Mouse (Mus musculus) liver, embryonic 15.5 days (tissue): ENCODE measurements around the gene Prss44. TPM values are rescaled to one million over a fixed set of nuclear protein-coding genes. Genes with fewer than 3 reads are reported as not detected.
A peak's percentile ranks its signal among the peaks of the same experiment; 100 is the strongest.

ENCODE experiments used
- ATAC-seq: fragments of 200-750 bp; cut with Nextera tagmentation; 2 replicates; pipeline ENCODE4 v1.8.0; 2017; ENCODE audit warnings: moderate number of reproducible peaks, mild to moderate bottlenecking, moderate library complexity; ENCODE audit not compliant: insufficient read depth
- H3K27ac ChIP-seq: fragments of 300-500 bp; sonication (generic); replicated peaks from 2 replicates; pipeline ENCODE4 v1.5.1; 2015; ENCODE audit warnings: mild to moderate bottlenecking, inconsistent platforms
- H3K27me3 ChIP-seq: fragments of 300-500 bp; sonication (generic); 2 replicates; pipeline ENCODE4 v1.6.1; 2015; ENCODE audit warnings: mild to moderate bottlenecking, inconsistent platforms
- H3K36me3 ChIP-seq: fragments of 300-500 bp; sonication (generic); replicated peaks from 2 replicates; pipeline ENCODE4 v1.6.1; 2015; ENCODE audit warnings: moderate library complexity, mild to moderate bottlenecking, inconsistent platforms
- H3K4me1 ChIP-seq: fragments of 300-500 bp; sonication (generic); replicated peaks from 2 replicates; pipeline ENCODE4 v1.6.1; 2015; ENCODE audit warnings: inconsistent platforms
- H3K4me2 ChIP-seq: fragments of 300-500 bp; sonication (generic); 2 replicates; pipeline ENCODE4 v1.6.1; 2015; ENCODE audit warnings: moderate library complexity, mild to moderate bottlenecking, inconsistent platforms
- H3K4me3 ChIP-seq: fragments of 300-500 bp; sonication (generic); replicated peaks from 2 replicates; pipeline ENCODE4 v1.5.1; 2015; ENCODE audit warnings: mild to moderate bottlenecking, inconsistent platforms
- H3K9ac ChIP-seq: fragments of 300-500 bp; sonication (generic); 2 replicates; pipeline ENCODE4 v1.6.1; 2015; ENCODE audit warnings: moderate library complexity, mild to moderate bottlenecking, inconsistent platforms
- H3K9me3 ChIP-seq: fragments of 300-500 bp; sonication (generic); replicated peaks from 2 replicates; pipeline ENCODE4 v1.6.1; 2016; ENCODE audit warnings: inconsistent platforms
- WGBS: fragments of 180-500 bp; shearing (Covaris S2); methylation state at CpG from one replicate; pipeline ENCODE4 v1.1.7; 2015; ENCODE audit warnings: mixed read lengths; ENCODE audit not compliant: insufficient replicate concordance; 5-methylcytosine and 5-hydroxymethylcytosine counted together
- polyA plus RNA-seq: library from polyadenylated mRNA; unstranded; fragments of >200 nt; fragmentation: Nextera tagmentation; extraction: Ambion mirVana; gene quantifications from 2 replicates; pipeline ENCODE4 v1.2.1, GENCODE M21; 2015

Prss44 gene
- polyA plus RNA-seq: not detected in 2 replicates

DNA sequence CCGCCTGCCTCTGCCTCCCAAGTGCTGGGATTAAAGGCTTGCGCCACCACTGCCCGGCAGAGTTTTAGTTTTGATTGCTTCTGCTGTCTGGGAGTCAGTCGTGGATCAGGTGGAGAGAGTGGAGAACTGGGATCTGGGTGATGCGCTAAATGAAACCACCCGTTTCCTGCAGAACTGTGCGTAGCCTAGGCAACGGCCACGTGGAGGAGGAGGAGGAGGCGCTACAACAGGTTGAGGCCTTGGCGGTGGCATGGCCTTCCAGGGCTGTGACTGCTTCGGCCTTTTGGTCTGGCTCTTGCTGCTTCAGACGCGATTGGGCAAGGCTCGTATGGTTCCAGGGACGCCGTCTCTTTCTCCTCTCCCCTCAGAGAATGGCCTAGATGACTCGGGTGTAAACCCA is at the start of gene Prss44:
TSS of gene Prss44 (plus strand) at position 206 of the 400 bp plus-strand sequence.
- no peak within 1 kb of the TSS for H3K27ac ChIP-seq

DNA sequence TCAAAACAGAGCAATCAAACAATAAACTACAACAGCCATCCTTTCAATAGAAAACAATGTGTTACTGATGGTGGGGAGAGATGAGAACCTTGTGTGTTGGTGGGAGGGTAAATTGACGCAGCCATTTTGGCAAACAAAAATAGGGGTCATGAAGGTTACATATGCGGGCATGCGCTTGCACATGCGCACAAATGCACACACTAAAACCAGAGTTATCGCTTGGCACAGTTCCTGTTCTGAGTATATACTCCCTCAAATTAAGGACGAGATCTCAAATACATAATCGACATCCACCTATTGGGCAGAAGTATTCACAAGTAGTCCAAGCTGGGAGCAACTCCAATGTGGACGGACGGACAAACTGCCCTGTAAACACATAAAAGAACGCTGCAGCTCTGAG is 41.5 kb upstream of the Prss44 start:
- no peak overlapping the region for H3K27ac ChIP-seq
- ATAC-seq: no peak
- no peaks in the 10 kb centered on the region for H3K9me3 ChIP-seq
- H3K36me3 ChIP-seq: no peaks in the 10 kb centered on the region
- no peaks in the 10 kb centered on the region for H3K4me1 ChIP-seq
- H3K9ac ChIP-seq: no peak overlapping the region
- no peak overlapping the region for H3K4me3 ChIP-seq
- H3K4me2 ChIP-seq: no peak overlapping the region
- WGBS: 72% methylated on average over 10 of the region's 10 CpGs
- H3K27me3 ChIP-seq: no peaks in the 10 kb centered on the region; the same call in 1 of the 2 replicates

More for the DNA sequence above, at the start of gene Prss44:
- Histone ChIP-seq H3K9me3 (no peaks in the 10 kb centered on the region), H3K9ac (no peak within 1 kb of the TSS), H3K4me3 (no peak within 1 kb of the TSS), H3K27me3 (no peaks in the 10 kb centered on the region), H3K36me3 (no peaks in the 10 kb centered on the region), H3K4me2 (no peak within 1 kb of the TSS), H3K4me1 (no peaks in the 10 kb centered on the region)
- WGBS: 50% methylated on average over 18 of the region's 18 CpGs
- ATAC-seq: no peak

DNA sequence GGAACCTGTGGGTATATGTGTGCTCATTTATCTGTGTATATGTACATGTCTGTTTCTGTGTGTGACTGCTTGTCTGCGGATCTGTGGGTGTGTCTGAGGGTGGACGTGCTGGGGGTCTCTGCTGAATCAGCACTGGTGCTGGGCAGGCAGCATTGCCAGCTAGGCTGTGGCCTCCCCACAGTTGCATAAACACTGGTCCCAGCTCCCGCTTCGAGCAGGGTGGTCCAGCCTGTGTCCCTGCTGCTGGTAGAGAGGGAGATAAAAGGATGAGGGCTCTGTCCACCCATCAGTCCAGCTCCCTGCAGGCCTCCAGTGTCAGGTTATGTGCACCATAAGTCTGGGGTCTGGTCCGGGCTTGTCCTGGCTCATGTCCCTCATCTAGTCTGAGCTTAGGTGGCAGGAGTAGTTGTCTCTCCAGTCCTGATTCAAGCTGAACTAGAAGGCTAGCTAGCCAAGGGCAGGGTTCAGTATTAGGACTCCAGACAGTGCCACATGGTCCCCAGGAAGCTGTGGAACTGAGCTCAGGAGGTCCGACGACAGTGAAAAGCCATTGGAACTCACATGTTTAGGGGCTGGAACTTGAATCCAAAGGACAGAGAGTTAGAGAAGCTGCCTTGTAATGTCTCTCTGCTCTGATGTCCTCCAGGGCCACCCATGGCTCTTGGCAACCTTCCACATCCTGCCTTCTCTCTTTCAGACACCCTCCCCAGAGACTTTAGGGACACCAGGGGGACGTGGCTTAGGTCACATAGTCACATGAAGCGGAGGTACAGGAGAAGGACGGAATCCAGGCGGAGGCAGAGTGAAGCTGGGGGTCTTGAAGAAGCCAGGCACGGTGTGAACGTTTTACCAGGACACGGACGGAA is 39.2 kb upstream of the Prss44 start:
- no peaks in the 10 kb centered on the region for H3K4me1 ChIP-seq
- no peak for ATAC-seq
- no peak overlapping the region for H3K9ac ChIP-seq
- no peaks in the 10 kb centered on the region for H3K27me3 ChIP-seq
- H3K4me3 ChIP-seq: no peak overlapping the region
- H3K27ac ChIP-seq: no peak overlapping the region
- H3K36me3 ChIP-seq: no peaks in the 10 kb centered on the region
- no peaks in the 10 kb centered on the region for H3K9me3 ChIP-seq
- H3K4me2 ChIP-seq: no peak overlapping the region
- 66% methylated on average over 15 of the region's 15 CpGs for WGBS

DNA sequence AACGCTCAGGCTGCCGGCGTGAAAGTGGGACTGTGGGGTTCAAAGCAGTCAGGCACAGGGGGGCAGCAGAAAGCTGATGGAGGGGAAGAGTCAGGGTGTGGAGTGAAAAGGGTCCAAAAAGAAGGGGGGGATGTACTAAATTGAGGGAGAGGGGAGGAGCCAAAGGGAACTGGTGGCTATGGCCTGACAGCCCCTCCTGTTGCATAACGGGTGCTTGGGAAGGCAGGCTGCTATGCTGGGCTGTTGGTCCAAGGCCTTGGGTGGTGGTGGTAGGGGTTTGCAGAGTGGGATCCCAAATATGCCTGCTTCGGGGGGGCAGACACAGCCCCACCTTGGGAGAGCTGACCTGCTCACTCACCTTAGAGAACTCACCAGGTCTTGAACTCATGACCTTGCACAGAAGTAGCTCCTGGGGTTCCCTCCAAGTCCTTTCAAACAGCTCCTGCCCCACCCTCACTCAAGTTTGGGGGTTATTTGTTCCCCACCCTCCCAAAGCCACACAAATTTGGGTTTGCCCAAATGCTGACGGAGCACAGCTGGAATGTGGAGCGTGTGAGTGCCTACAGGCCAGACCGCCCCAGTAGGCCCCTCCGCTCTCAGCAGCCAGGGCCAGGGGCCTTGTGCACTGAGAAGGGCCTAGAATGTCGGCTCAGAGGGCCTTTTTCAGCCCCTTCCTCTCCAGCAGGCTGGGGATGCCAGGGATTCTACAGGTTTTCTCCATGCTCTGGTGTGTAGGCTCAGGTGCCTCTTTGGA is 38.3 kb upstream of the Prss44 start:
- Histone ChIP-seq H3K4me1 (0 out of 2 replicates have a peak, but pooled peaks cover under 1% of the 10 kb centered on the region), H3K9me3 (no peaks in the 10 kb centered on the region), H3K27me3 (peaks cover 2% of the 10 kb centered on the region), H3K9ac (no peak overlapping the region), H3K4me3 (no peak overlapping the region), H3K4me2 (no peak overlapping the region), H3K36me3 (no peaks in the 10 kb centered on the region), H3K27ac (no peak overlapping the region)
- 65% methylated on average over 10 of the region's 10 CpGs for WGBS
- no peak for ATAC-seq

DNA sequence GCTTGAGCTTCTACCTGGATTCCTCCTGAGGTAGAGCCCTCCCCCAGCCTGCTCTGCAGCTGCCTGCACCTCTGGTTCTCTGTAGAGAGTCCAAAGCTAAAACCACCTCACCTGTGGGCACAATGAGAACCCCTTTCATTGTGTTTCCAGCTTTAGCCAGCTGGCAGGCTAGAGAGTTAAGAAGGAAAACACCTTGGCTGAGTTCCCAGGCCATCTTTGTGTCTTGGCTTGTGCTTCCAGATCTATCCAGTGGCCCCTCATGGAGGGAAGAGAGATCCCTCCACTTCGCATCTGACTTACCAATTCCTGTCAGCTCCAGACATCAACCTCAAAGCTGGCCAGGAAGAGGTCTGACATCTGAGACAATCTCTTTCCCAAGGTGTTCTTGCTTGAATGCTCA is 35.7 kb upstream of the Prss44 start:
- H3K9ac ChIP-seq: no peak overlapping the region
- H3K27ac ChIP-seq: no peak overlapping the region
- peaks cover 16% of the 10 kb centered on the region for H3K4me1 ChIP-seq
- H3K36me3 ChIP-seq: no peaks in the 10 kb centered on the region
- H3K4me3 ChIP-seq: no peak overlapping the region
- H3K9me3 ChIP-seq: no peaks in the 10 kb centered on the region
- no peak for ATAC-seq
- WGBS: 60% methylated on average over 1 of the region's 1 CpGs
- H3K27me3 ChIP-seq: peaks cover 29% of the 10 kb centered on the region
- no peak overlapping the region for H3K4me2 ChIP-seq

DNA sequence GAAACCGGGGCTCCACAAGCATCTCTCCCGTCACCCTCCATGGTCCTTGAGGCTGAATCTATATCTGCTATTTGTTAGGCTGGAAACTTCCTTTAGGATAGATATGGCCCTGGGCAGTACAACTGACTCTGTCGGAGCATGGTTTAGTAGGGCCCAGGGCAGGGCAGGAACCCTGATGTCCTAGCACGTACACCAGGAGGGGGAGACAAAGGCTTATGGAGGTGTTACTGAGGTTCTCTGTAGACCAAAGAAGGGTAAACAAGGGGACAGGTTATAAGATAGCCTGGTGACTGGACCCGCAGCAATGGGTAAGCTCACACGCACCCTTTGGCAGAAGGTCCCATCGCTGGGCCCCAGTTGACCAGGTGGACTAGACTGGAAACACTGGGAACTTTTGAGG is 35.2 kb upstream of the Prss44 start:
- Histone ChIP-seq H3K27ac (no peak overlapping the region), H3K9me3 (no peaks in the 10 kb centered on the region), H3K27me3 (peaks cover 29% of the 10 kb centered on the region), H3K4me3 (no peak overlapping the region), H3K4me2 (no peak overlapping the region), H3K4me1 (peaks cover 16% of the 10 kb centered on the region), H3K9ac (no peak overlapping the region), H3K36me3 (no peaks in the 10 kb centered on the region)
- 74% methylated on average over 7 of the region's 7 CpGs for WGBS
- no peak for ATAC-seq

DNA sequence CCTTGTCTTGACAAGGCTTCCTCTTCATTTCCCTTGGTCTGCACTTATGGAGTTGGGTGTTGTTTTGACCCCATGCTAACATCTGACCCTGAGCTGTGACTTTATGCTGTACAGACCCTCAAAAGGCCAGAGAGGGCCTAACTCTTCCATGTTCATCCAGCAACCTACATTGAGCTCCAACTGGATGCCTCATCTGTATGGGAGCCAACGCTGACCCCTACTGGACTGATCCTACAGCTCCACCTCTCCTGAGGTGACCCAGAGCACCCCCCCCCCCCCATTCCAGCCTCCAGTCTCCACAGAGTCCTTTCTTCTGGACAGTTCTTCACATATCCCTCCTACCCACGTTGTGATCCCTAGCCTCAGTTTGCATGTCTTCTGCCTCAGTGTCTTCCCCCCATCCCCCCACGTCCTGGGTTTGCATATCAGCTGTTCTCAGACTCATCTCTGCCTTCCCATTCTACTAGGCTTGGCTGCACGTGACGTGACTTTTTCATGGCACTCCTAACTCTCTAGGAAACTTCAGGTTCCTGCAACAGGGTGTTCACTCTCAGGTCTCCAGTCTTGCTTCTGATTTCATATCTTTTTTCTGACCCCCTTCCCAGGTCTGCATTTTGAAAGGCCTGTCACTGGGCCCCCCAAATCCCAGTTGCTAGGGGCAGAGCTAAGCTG is 34.4 kb upstream of the Prss44 start:
- H3K9me3 ChIP-seq: no peaks in the 10 kb centered on the region
- WGBS: 33% methylated on average over 5 of the region's 5 CpGs
- H3K27ac ChIP-seq: no peak overlapping the region
- H3K9ac ChIP-seq: no peak overlapping the region
- no peaks in the 10 kb centered on the region for H3K36me3 ChIP-seq
- no peak overlapping the region for H3K4me2 ChIP-seq
- H3K4me3 ChIP-seq: no peak overlapping the region
- no peak for ATAC-seq
- H3K4me1 ChIP-seq: peaks cover 16% of the 10 kb centered on the region
- H3K27me3 ChIP-seq: peaks cover 29% of the 10 kb centered on the region

DNA sequence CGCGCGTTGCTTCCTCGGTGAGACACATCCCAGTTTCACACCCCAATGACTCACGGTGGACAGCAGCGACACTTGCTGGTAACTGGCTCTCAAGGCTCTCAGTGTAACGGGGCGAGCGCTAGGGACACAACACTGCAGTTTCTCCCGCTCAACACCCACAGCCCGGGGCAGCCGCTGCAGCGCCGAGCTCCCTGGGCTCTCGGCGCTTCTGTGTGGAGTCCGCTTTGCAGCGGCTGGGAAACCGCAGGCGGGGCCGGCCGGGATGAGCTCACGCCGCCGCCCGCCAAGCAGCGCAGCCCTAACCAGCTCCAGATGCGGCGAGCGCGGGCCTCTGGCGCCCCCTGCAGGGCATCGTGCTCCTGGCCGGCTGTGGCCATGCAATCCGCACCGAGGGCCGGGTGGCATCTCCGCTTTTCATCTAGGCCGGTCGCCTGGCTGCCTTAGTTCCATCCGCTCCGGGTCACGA is 32.5 kb upstream of the Prss44 start:
- Histone ChIP-seq H3K4me3 (peak overlapping the region; percentile 51), H3K4me1 (peaks cover 16% of the 10 kb centered on the region), H3K27ac (no peak overlapping the region), H3K9ac (0 out of 2 replicates have a peak overlapping the region, but pooled peaks have one; percentile 30), H3K9me3 (no peaks in the 10 kb centered on the region), H3K27me3 (peaks cover 29% of the 10 kb centered on the region), H3K4me2 (peak overlapping the region; percentile 79), H3K36me3 (no peaks in the 10 kb centered on the region)
- peak; percentile 83 for ATAC-seq
- under 1% methylated on average over 43 of the region's 43 CpGs for WGBS

DNA sequence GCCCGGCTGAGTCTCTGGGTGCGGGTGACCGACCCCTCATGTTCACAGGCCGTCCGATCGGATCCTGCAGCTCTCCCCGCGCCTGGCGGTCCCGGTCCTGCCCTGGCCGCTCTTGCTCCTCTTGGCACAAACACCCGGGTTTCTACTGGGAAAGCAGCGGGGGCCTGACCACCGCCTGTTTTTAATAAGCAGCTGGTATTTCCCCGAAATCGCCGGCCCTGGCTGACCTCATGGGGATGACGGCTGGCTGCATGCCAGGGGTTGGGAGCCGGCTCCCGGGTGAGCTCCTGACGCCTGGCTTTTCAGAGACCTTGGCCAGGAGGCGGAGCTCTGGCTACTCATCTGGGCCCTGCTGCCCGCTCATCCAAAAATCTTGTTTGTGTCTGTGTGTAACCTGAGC is 32.1 kb upstream of the Prss44 start:
- Histone ChIP-seq H3K9me3 (no peaks in the 10 kb centered on the region), H3K27ac (no peak overlapping the region), H3K27me3 (peaks cover 29% of the 10 kb centered on the region), H3K9ac (no peak overlapping the region), H3K4me3 (peak overlapping the region; percentile 51), H3K36me3 (no peaks in the 10 kb centered on the region), H3K4me1 (peaks cover 16% of the 10 kb centered on the region), H3K4me2 (peak overlapping the region; percentile 79)
- ATAC-seq: peak; percentile 55
- WGBS: 2% methylated on average over 23 of the region's 23 CpGs

DNA sequence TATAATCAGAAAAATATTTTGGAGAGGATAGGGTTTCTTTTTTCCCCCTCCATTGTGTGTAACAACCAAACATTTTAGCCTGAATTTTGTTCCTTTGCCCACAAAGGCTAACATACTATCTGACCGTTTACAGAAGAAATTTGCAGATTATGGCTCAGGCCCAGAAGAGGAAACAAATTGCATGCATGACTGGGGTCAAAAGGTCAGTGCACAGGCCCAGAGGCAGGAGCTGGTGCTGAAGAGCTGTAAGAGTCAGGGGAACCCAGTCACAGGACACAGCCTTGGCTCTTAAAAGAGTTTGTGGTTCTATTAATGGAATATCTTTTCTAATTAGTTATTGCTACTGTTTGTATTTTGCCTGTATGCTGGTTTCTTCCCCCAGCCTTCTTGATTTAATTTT is 30.2 kb upstream of the Prss44 start:
- Histone ChIP-seq H3K9me3 (no peaks in the 10 kb centered on the region), H3K27ac (no peak overlapping the region), H3K4me1 (peaks cover 16% of the 10 kb centered on the region), H3K9ac (no peak overlapping the region), H3K4me3 (no peak overlapping the region), H3K4me2 (no peak overlapping the region), H3K27me3 (peaks cover 29% of the 10 kb centered on the region), H3K36me3 (no peaks in the 10 kb centered on the region)
- ATAC-seq: no peak
- 23% methylated on average over 1 of the region's 1 CpGs for WGBS

DNA sequence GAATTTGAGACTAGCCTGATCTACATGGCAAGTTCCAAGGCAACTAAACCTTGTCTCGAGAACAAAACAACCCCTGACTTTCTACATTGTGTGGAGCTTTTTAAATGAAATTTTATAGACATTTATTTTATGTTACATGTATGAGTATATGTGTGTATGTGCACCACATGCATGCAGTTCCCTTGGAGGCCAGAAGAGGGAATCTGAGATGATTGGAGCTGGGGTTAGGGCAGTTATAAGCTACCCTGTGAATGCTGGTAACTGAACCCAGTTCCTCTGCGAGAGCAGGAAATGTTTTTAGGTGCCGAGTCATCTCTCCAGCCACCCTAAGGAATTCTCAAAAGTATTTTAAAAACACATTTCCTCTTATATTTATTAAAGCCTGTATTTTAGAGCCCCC is 25.6 kb upstream of the Prss44 start:
- Histone ChIP-seq H3K27me3 (no peaks in the 10 kb centered on the region), H3K36me3 (no peaks in the 10 kb centered on the region), H3K4me2 (no peak overlapping the region), H3K9ac (no peak overlapping the region), H3K4me1 (no peaks in the 10 kb centered on the region), H3K27ac (no peak overlapping the region), H3K4me3 (no peak overlapping the region), H3K9me3 (no peaks in the 10 kb centered on the region)
- ATAC-seq: no peak
- 72% methylated on average over 3 of the region's 3 CpGs for WGBS
